Mouse (Mus musculus): Measurements from ENCODE around the gene Ildr2.

- TF ChIP-seq CTCF (IDR thresholded peaks at IDR 0.05; ENCODE audit: control insufficient read depth, insufficient read depth, low read length) = no peak
- TF ChIP-seq POLR2A (IDR thresholded peaks at IDR 0.05; ENCODE audit: borderline replicate concordance, control insufficient read depth, low read depth, low read length) = no peak
Observed at GRCm38 (mm10) chr1:166286231-166286630, 32.3 kb downstream of the Ildr2 start.
